Mouse (Mus musculus) forebrain, postnatal 0 days (tissue): ENCODE results near the gene Fam243. TPM values are rescaled to one million over a fixed set of nuclear protein-coding genes. Genes with fewer than 3 reads are reported as not detected.

Experiments used
- ATAC-seq: fragments of 200-750 bp; cut with Nextera tagmentation; 2 replicates; pipeline ENCODE4 v1.8.0; 2017; ENCODE audit warnings: mild to moderate bottlenecking, moderate library complexity
- DNase-seq: peaks from one replicate; pipeline ENCODE4 v3.0.0-alpha.2; 2015
- H3K27ac ChIP-seq: fragments of 300-500 bp; sonication (generic); 2 replicates; pipeline ENCODE4 v1.5.1; 2014; ENCODE audit warnings: low read depth, mild to moderate bottlenecking, antibody characterized with exemption, low read length, moderate library complexity, mixed read lengths
- H3K27me3 ChIP-seq: fragments of 300-500 bp; sonication (generic); 2 replicates; pipeline ENCODE4 v1.6.1; 2014; ENCODE audit warnings: mild to moderate bottlenecking, low read length, mixed read lengths; ENCODE audit not compliant: insufficient read depth
- H3K36me3 ChIP-seq: fragments of 300-500 bp; sonication (generic); 2 replicates; pipeline ENCODE4 v1.6.1; 2014; ENCODE audit warnings: mild to moderate bottlenecking, moderate library complexity; ENCODE audit not compliant: insufficient read depth
- H3K4me1 ChIP-seq: fragments of 300-500 bp; sonication (generic); 2 replicates; pipeline ENCODE4 v1.6.1; 2014; ENCODE audit warnings: antibody characterized with exemption; ENCODE audit not compliant: insufficient read depth
- H3K4me2 ChIP-seq: fragments of 300-500 bp; sonication (generic); 2 replicates; pipeline ENCODE4 v1.6.1; 2014; ENCODE audit warnings: low read depth, mild to moderate bottlenecking, moderate library complexity
- H3K4me3 ChIP-seq: fragments of 300-500 bp; sonication (generic); 2 replicates; pipeline ENCODE4 v1.5.1; 2014; ENCODE audit warnings: low read depth, low read length, mixed read lengths
- H3K9ac ChIP-seq: fragments of 300-500 bp; sonication (generic); 2 replicates; pipeline ENCODE4 v1.6.1; 2014; ENCODE audit warnings: mild to moderate bottlenecking
- H3K9me3 ChIP-seq: fragments of 300-500 bp; sonication (generic); 2 replicates; pipeline ENCODE4 v1.6.1; 2016; ENCODE audit warnings: low read length
- CTCF ChIP-seq: sonication (generic); IDR thresholded peaks from 2 replicates; pipeline ENCODE4 v1.5.1; 2016; ENCODE audit warnings: antibody characterized with exemption, control low read depth, low read depth
- WGBS: fragments of 180-500 bp; shearing (Covaris S2); extraction: QIAGEN DNeasy Blood & Tissue Kit; methylation state at CpG from one replicate; pipeline ENCODE4 v1.1.7; 2014; 5-methylcytosine and 5-hydroxymethylcytosine counted together
- polyA plus RNA-seq: library from polyadenylated mRNA; unstranded; fragments of >200 nt; fragmentation: Nextera tagmentation; extraction: Ambion mirVana; gene quantifications from 2 replicates; pipeline ENCODE4 v1.2.1, GENCODE M21; 2015
- total RNA-seq: library from RNA; depleted of rRNA; stranded (reverse); fragments of >200 nt; gene quantifications from 2 replicates; pipeline ENCODE4 v1.2.3, GENCODE M21; 2014; rRNA removed

Gene Fam243
- total RNA-seq (0.15 TPM in 1 of 2 replicates, not detected in the other), polyA plus RNA-seq (not detected in 2 replicates)

GRCm38 (mm10) chr16:92321341-92321740, at the start of gene Fam243:
Gene Fam243 (minus strand): TSS chr16:92321441.
- TF ChIP-seq CTCF, result no peak
- H3K9ac ChIP-seq, result no peak within 1 kb of the TSS
- 88% methylated on average over 8 of the region's 8 CpGs for WGBS
- DNase-seq (no peak), ATAC-seq (no peak)
- no peaks in the 10 kb centered on the region for H3K36me3 ChIP-seq
- no peaks in the 10 kb centered on the region for H3K9me3 ChIP-seq
- H3K4me3 ChIP-seq, result no peak within 1 kb of the TSS
- no peaks in the 10 kb centered on the region for H3K27me3 ChIP-seq
- H3K27ac ChIP-seq, result no peak within 1 kb of the TSS
- H3K4me2 ChIP-seq, result no peak within 1 kb of the TSS
- H3K4me1 ChIP-seq, result no peaks in the 10 kb centered on the region

- WGBS, result 50% methylated on average over 2 of the region's 2 CpGs
- TF ChIP-seq CTCF, result no peak
- no peak overlapping the region for H3K27ac ChIP-seq
- H3K9me3 ChIP-seq, result no peaks in the 10 kb centered on the region
- H3K4me2 ChIP-seq, result no peak overlapping the region
- H3K36me3 ChIP-seq, result no peaks in the 10 kb centered on the region
- DNase-seq (no peak), ATAC-seq (no peak)
- no peaks in the 10 kb centered on the region for H3K27me3 ChIP-seq
- H3K9ac ChIP-seq, result no peak overlapping the region
- H3K4me3 ChIP-seq, result no peak overlapping the region
- no peaks in the 10 kb centered on the region for H3K4me1 ChIP-seq
These were observed 48.0 kb upstream of the Fam243 start for GRCm38 (mm10) chr16:92369260-92369659.

GRCm38 (mm10) chr16:92365477-92365876, 44.2 kb upstream of the Fam243 start:
- ATAC-seq, result no peak

GRCm38 (mm10) chr16:92360711-92361110, 39.5 kb upstream of the Fam243 start:
- WGBS, result 67% methylated on average over 7 of the region's 7 CpGs
- no peaks in the 10 kb centered on the region for H3K27me3 ChIP-seq
- no peaks in the 10 kb centered on the region for H3K4me1 ChIP-seq
- H3K4me2 ChIP-seq, result no peak overlapping the region
- H3K9ac ChIP-seq, result no peak overlapping the region
- H3K4me3 ChIP-seq, result no peak overlapping the region
- no peak overlapping the region for H3K27ac ChIP-seq
- ATAC-seq, result no peak
- no peak for DNase-seq
- TF ChIP-seq CTCF, result no peak
- no peaks in the 10 kb centered on the region for H3K9me3 ChIP-seq
- no peaks in the 10 kb centered on the region for H3K36me3 ChIP-seq

More at GRCm38 (mm10) chr16:92365477-92365876, 44.2 kb upstream of the Fam243 start:
- 56% methylated on average over 7 of the region's 7 CpGs for WGBS
- Histone ChIP-seq H3K9ac (no peak overlapping the region), H3K4me3 (no peak overlapping the region), H3K36me3 (no peaks in the 10 kb centered on the region), H3K4me1 (no peaks in the 10 kb centered on the region), H3K27me3 (no peaks in the 10 kb centered on the region), H3K4me2 (no peak overlapping the region), H3K27ac (no peak overlapping the region), H3K9me3 (no peaks in the 10 kb centered on the region)
- DNase-seq, result no peak
- TF ChIP-seq CTCF, result no peak

GRCm38 (mm10) chr16:92359229-92359628, 38.0 kb upstream of the Fam243 start, which contains the start of gene Kcne1:
Gene Kcne1 (minus strand): TSS chr16:92359468.
- 62% methylated on average over 9 of the region's 9 CpGs for WGBS
- H3K4me2 ChIP-seq, result no peak within 1 kb of the TSS
- H3K36me3 ChIP-seq, result no peaks in the 10 kb centered on the region
- no peak within 1 kb of the TSS for H3K4me3 ChIP-seq
- TF ChIP-seq CTCF, result no peak
- no peaks in the 10 kb centered on the region for H3K27me3 ChIP-seq
- ATAC-seq (no peak), DNase-seq (no peak)
- H3K27ac ChIP-seq, result no peak within 1 kb of the TSS
- no peaks in the 10 kb centered on the region for H3K9me3 ChIP-seq
- H3K9ac ChIP-seq, result no peak within 1 kb of the TSS
- no peaks in the 10 kb centered on the region for H3K4me1 ChIP-seq

- 22% methylated on average over 9 of the region's 9 CpGs for WGBS
- Histone ChIP-seq H3K27ac (no peak overlapping the region), H3K4me2 (no peak overlapping the region), H3K36me3 (no peaks in the 10 kb centered on the region), H3K27me3 (no peaks in the 10 kb centered on the region), H3K9ac (no peak overlapping the region), H3K9me3 (no peaks in the 10 kb centered on the region), H3K4me1 (no peaks in the 10 kb centered on the region), H3K4me3 (no peak overlapping the region)
- no peak for TF ChIP-seq CTCF
- ATAC-seq (no peak), DNase-seq (no peak)
These were observed 37.5 kb upstream of the Fam243 start for GRCm38 (mm10) chr16:92358734-92359133.

GRCm38 (mm10) chr16:92357566-92357965, 36.3 kb upstream of the Fam243 start:
- no peak for DNase-seq
- Histone ChIP-seq H3K4me3 (no peak overlapping the region), H3K9me3 (no peaks in the 10 kb centered on the region), H3K4me1 (no peaks in the 10 kb centered on the region), H3K27me3 (no peaks in the 10 kb centered on the region), H3K27ac (no peak overlapping the region), H3K9ac (no peak overlapping the region), H3K4me2 (no peak overlapping the region), H3K36me3 (no peaks in the 10 kb centered on the region)
- TF ChIP-seq CTCF, result no peak
- 33% methylated on average over 10 of the region's 10 CpGs for WGBS
- no peak for ATAC-seq
